Mouse (Mus musculus) hindbrain, embryonic 12.5 days (tissue): Measurements from ENCODE around the gene Pdk1. TPM values are rescaled to one million over a fixed set of nuclear protein-coding genes. Genes with fewer than 3 reads are reported as not detected.
"Not testable (repeated sequence)": the region's sequence is repeated elsewhere in the genome, so short reads cannot be mapped to it uniquely, and the experiment has no call there.

Source experiments
- ATAC-seq: fragments of 200-750 bp; cut with Nextera tagmentation; 2 replicates; pipeline ENCODE4 v1.8.0; 2017; ENCODE audit warnings: moderate TSS enrichment; ENCODE audit not compliant: low FRiP score
- H3K27ac ChIP-seq: fragments of 300-500 bp; sonication (generic); 2 replicates; pipeline ENCODE4 v1.5.1; 2016; ENCODE audit warnings: mild to moderate bottlenecking
- H3K27me3 ChIP-seq: fragments of 300-500 bp; sonication (generic); 2 replicates; pipeline ENCODE4 v1.6.1; 2016; ENCODE audit warnings: mild to moderate bottlenecking
- H3K36me3 ChIP-seq: fragments of 300-500 bp; sonication (generic); 2 replicates; pipeline ENCODE4 v1.6.1; 2016; ENCODE audit warnings: mild to moderate bottlenecking
- H3K4me1 ChIP-seq: fragments of 300-500 bp; sonication (generic); 2 replicates; pipeline ENCODE4 v1.6.1; 2016
- H3K4me2 ChIP-seq: fragments of 300-500 bp; sonication (generic); replicated peaks from 2 replicates; pipeline ENCODE4 v1.6.1; 2016; ENCODE audit warnings: mild to moderate bottlenecking
- H3K4me3 ChIP-seq: fragments of 300-500 bp; sonication (generic); 2 replicates; pipeline ENCODE4 v1.5.1; 2016; ENCODE audit warnings: mild to moderate bottlenecking
- H3K9ac ChIP-seq: fragments of 300-500 bp; sonication (generic); 2 replicates; pipeline ENCODE4 v1.6.1; 2016; ENCODE audit warnings: mild to moderate bottlenecking, moderate library complexity
- H3K9me3 ChIP-seq: fragments of 300-500 bp; sonication (generic); replicated peaks from 2 replicates; pipeline ENCODE4 v1.6.1; 2016; ENCODE audit warnings: mild to moderate bottlenecking
- WGBS: fragments of 180-500 bp; shearing (Covaris S2); methylation state at CpG from one replicate; pipeline ENCODE4 v1.1.7; 2016; 5-methylcytosine and 5-hydroxymethylcytosine counted together
- polyA plus RNA-seq: library from polyadenylated mRNA; unstranded; fragments of >200 nt; fragmentation: Nextera tagmentation; extraction: Ambion mirVana; gene quantifications from 2 replicates; pipeline ENCODE4 v1.2.1, GENCODE M21; 2016

The Pdk1 gene
- 28.9 and 33.4 TPM in 2 replicates for polyA plus RNA-seq

GRCm38 (mm10) chr2:71872801-71873443, at the start of gene Pdk1:
TSS of gene Pdk1 (plus strand) at chr2:71873224.
- Histone ChIP-seq H3K4me1 (0 out of 2 replicates have a peak, but pooled peaks cover 7% of the 10 kb centered on the region), H3K27ac (peak within 1 kb of the TSS; percentile 78), H3K9ac (peak within 1 kb of the TSS; percentile 79), H3K36me3 (no peaks in the 10 kb centered on the region), H3K9me3 (no peaks in the 10 kb centered on the region), H3K27me3 (peaks cover 4% of the 10 kb centered on the region; the same call in 1 of the 2 replicates), H3K4me3 (peak within 1 kb of the TSS; percentile 87), H3K4me2 (peak within 1 kb of the TSS; percentile 82)
- ATAC-seq, result peak; percentile 97
- WGBS, result under 1% methylated on average over 52 of the region's 55 CpGs

DNA sequence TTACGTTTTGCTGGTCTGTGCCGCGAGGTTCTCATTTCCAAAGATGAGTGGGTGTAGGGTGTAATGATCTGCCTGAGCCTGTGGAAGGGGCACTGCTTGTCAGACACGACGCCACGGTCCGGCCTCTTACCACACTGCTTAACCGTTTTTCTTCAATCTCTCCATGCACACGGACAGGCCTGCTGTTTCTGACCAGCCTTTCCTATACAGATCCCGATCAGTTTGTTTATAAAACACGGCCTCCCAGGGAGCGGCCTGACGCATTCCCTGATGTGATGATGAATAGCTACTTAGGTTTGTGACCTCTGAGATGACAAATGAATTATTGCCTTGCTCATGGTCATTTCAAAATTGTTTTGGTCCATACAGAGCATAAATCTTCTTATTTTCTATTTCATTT, 48.9 kb upstream of the Pdk1 start:
- Histone ChIP-seq H3K4me2 (no peak overlapping the region), H3K4me1 (0 out of 2 replicates have a peak, but pooled peaks cover 3% of the 10 kb centered on the region), H3K27ac (no peak overlapping the region), H3K36me3 (no peaks in the 10 kb centered on the region), H3K9ac (no peak overlapping the region), H3K27me3 (no peaks in the 10 kb centered on the region), H3K9me3 (no peaks in the 10 kb centered on the region), H3K4me3 (no peak overlapping the region)
- ATAC-seq, result no peak
- 45% methylated on average over 13 of the region's 13 CpGs for WGBS

GRCm38 (mm10) chr2:71827711-71828110, 45.3 kb upstream of the Pdk1 start:
- no peaks in the 10 kb centered on the region for H3K9me3 ChIP-seq
- H3K4me2 ChIP-seq, result no peak overlapping the region
- H3K9ac ChIP-seq, result no peak overlapping the region
- no peaks in the 10 kb centered on the region for H3K36me3 ChIP-seq
- no peak overlapping the region for H3K4me3 ChIP-seq
- H3K4me1 ChIP-seq, result 0 out of 2 replicates have a peak, but pooled peaks cover 3% of the 10 kb centered on the region
- ATAC-seq, result no peak
- H3K27ac ChIP-seq, result no peak overlapping the region
- no peaks in the 10 kb centered on the region for H3K27me3 ChIP-seq
- WGBS, result 73% methylated on average over 13 of the region's 13 CpGs

DNA sequence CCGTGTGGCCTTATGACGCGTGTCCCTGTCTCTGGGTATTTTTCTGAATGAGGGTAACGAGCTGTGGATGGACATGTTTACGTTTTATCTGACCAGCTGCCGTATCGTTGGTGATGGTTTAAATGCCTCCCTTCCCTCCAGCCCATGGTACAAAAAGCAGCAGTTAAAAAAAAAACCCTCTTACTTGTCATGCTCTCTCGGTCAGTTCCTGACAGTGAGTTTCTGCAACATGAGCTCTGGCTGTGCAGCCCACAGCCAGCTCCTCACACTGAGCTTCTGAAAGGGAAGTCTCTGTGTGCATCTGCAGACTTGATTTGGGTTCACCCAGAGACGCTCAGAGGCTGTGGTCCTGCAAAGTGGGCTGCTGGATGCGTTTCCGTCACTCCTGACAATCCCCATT, 44.1 kb upstream of the Pdk1 start:
- no peaks in the 10 kb centered on the region for H3K9me3 ChIP-seq
- H3K9ac ChIP-seq, result no peak overlapping the region
- no peak overlapping the region for H3K27ac ChIP-seq
- 53% methylated on average over 11 of the region's 11 CpGs for WGBS
- ATAC-seq, result no peak
- H3K36me3 ChIP-seq, result no peaks in the 10 kb centered on the region
- 0 out of 2 replicates have a peak, but pooled peaks cover 3% of the 10 kb centered on the region for H3K4me1 ChIP-seq
- no peaks in the 10 kb centered on the region for H3K27me3 ChIP-seq
- H3K4me2 ChIP-seq, result no peak overlapping the region
- H3K4me3 ChIP-seq, result no peak overlapping the region

DNA sequence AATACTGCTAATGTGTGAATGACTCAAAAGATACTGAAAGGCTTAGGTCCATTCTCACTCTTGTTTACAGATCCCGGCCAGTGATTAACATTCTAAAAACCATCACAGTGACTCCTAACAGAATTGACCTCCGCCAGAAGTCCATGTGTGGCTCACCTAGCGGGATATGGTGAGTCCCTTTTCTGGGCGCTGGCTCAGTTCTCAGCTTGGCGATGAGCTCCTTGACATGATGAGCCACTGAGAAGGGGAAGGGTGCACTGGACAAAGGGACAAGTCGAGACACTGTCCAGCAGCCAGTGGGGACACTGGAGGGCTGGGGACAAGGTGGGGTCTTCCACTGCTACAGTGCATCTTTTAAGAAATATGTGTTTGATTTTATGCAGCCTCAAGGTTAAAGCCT, 39.4 kb upstream of the Pdk1 start:
- Histone ChIP-seq H3K9ac (no peak overlapping the region), H3K4me3 (no peak overlapping the region), H3K4me2 (no peak overlapping the region), H3K9me3 (no peaks in the 10 kb centered on the region), H3K36me3 (no peaks in the 10 kb centered on the region), H3K27me3 (no peaks in the 10 kb centered on the region), H3K4me1 (no peaks in the 10 kb centered on the region), H3K27ac (no peak overlapping the region)
- 87% methylated on average over 6 of the region's 6 CpGs for WGBS
- no peak for ATAC-seq

DNA sequence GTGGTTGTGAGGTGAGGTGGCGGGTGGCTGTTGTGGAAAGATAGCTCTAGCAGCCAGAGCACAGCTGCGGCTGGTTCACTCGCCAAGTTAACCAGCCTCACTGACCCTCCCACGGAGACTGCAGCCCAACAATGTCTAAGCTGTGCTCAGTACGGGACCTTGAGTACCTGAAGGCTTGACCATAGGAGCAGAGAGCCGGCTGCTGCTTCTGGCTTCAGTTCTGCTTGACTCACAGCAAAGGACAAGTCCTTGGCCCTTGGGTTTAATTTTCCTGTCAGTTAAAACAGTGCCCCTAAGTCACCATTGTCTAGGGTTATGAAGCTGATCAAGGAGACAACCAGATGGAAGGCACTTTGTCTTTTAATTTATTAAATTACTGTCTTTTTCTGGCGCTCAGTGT, 38.7 kb upstream of the Pdk1 start:
- 76% methylated on average over 7 of the region's 7 CpGs for WGBS
- ATAC-seq, result no peak
- no peak overlapping the region for H3K9ac ChIP-seq

DNA sequence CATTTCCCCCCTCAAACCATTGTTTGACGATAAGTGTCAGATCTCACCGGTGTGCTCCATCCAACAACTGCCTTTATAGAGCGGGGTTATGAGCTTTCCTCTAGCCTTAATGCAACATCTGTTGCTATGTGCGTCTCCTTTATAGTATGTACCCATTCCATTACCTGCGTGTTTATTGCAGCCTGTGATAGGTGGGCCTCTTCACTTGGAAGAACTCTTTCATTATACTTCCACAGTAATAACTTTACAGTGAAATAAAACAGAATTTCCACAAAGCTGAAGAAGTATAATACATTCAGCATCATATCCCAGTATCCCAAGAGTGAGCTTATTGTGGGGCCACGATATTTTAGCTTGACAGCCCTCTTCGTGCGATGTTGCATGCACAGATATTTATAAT, 37.5 kb upstream of the Pdk1 start:
- Histone ChIP-seq H3K4me2 (no peak overlapping the region), H3K9me3 (no peaks in the 10 kb centered on the region), H3K36me3 (no peaks in the 10 kb centered on the region), H3K4me3 (no peak overlapping the region), H3K27ac (no peak overlapping the region), H3K4me1 (no peaks in the 10 kb centered on the region), H3K27me3 (no peaks in the 10 kb centered on the region), H3K9ac (no peak overlapping the region)
- ATAC-seq, result no peak
- 93% methylated on average over 8 of the region's 8 CpGs for WGBS

More for the DNA sequence above, 38.7 kb upstream of the Pdk1 start:
- Histone ChIP-seq H3K9me3 (no peaks in the 10 kb centered on the region), H3K36me3 (no peaks in the 10 kb centered on the region), H3K4me3 (no peak overlapping the region), H3K4me2 (no peak overlapping the region), H3K27me3 (no peaks in the 10 kb centered on the region), H3K4me1 (no peaks in the 10 kb centered on the region), H3K27ac (no peak overlapping the region)

DNA sequence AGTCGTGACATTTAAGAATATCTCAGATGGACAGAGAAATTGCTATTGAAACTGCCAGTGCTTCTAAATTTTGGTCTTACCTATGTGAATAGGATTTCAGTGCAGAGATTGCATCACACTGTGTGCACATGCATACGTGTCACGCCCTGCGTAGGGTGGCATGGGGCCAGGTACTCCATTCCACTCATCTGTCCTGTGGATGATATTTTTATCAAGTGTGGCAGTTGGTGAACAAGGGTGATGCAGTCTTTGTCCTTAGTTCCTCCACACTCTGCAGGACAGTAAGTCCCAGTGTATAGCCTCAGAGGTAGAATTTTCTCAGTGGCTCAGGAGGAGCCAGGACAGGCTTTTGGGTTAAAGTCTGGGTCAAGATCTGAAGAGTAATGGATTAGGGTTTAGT, 36.8 kb upstream of the Pdk1 start:
- no peaks in the 10 kb centered on the region for H3K36me3 ChIP-seq
- no peaks in the 10 kb centered on the region for H3K27me3 ChIP-seq
- H3K9ac ChIP-seq, result no peak overlapping the region
- no peak overlapping the region for H3K4me3 ChIP-seq
- 88% methylated on average over 4 of the region's 4 CpGs for WGBS
- H3K9me3 ChIP-seq, result no peaks in the 10 kb centered on the region
- H3K4me2 ChIP-seq, result no peak overlapping the region
- no peak overlapping the region for H3K27ac ChIP-seq
- H3K4me1 ChIP-seq, result no peaks in the 10 kb centered on the region
- ATAC-seq, result no peak

GRCm38 (mm10) chr2:71837261-71837660, 35.8 kb upstream of the Pdk1 start:
- Histone ChIP-seq H3K9ac (no peak overlapping the region), H3K4me1 (no peaks in the 10 kb centered on the region), H3K9me3 (no peaks in the 10 kb centered on the region), H3K27ac (no peak overlapping the region), H3K36me3 (no peaks in the 10 kb centered on the region), H3K4me3 (no peak overlapping the region), H3K4me2 (no peak overlapping the region), H3K27me3 (no peaks in the 10 kb centered on the region)
- ATAC-seq, result no peak
- 59% methylated on average over 4 of the region's 4 CpGs for WGBS

- H3K4me2 ChIP-seq, result no peak overlapping the region
- H3K9me3 ChIP-seq, result no peaks in the 10 kb centered on the region
- H3K36me3 ChIP-seq, result no peaks in the 10 kb centered on the region
- H3K4me1 ChIP-seq, result no peaks in the 10 kb centered on the region
- ATAC-seq, result no peak
- no peak overlapping the region for H3K4me3 ChIP-seq
- H3K27ac ChIP-seq, result no peak overlapping the region
- no peak overlapping the region for H3K9ac ChIP-seq
- 37% methylated on average over 6 of the region's 6 CpGs for WGBS
- no peaks in the 10 kb centered on the region for H3K27me3 ChIP-seq
Measured at GRCm38 (mm10) chr2:71837791-71838190, 35.2 kb upstream of the Pdk1 start.

DNA sequence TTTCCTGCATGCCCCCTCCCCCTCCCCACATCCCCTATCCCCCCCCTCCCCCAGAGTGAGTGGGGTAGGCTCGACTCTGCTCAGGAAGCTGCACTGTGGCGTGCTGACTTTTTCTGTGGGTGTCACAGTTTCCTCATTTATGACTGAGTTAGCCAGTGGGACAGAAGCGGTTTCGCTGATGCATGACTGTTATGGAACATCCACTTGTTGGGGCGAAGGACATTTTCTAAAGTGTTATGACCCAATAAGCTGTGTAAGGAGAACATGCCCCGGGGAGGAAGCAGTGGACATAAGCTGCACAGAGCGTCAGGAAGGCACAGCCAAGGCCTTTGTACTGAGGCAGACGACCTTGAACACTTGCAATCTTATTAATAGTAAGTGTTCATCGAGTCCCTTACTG, 29.7 kb upstream of the Pdk1 start:
- no peaks in the 10 kb centered on the region for H3K27me3 ChIP-seq
- H3K27ac ChIP-seq, result no peak overlapping the region
- no peak overlapping the region for H3K9ac ChIP-seq
- WGBS, result 84% methylated on average over 9 of the region's 9 CpGs
- H3K4me3 ChIP-seq, result no peak overlapping the region
- no peak overlapping the region for H3K4me2 ChIP-seq
- no peaks in the 10 kb centered on the region for H3K36me3 ChIP-seq
- no peak for ATAC-seq
- H3K4me1 ChIP-seq, result no peaks in the 10 kb centered on the region
- H3K9me3 ChIP-seq, result no peaks in the 10 kb centered on the region

DNA sequence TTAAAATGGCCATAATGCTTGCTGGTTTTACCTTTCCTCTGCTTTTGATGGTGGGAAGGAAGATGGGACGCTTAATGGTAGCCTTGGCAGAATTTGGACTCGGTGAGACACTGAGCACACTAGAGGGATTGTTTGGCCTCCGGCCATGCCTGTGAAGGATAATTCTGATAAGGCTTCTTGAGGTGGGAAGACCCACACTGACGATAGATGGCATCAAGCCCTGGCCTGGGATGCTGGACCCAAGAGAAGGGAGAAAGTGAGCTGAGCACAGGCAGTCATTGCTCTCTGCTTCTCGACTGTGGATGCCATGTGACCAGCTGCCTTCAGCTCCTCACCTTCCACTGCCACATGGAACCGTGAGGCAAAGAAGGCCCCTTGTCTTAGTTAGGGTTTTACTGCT, 28.1 kb upstream of the Pdk1 start:
- WGBS, result 93% methylated on average over 6 of the region's 6 CpGs
- Histone ChIP-seq H3K27ac (no peak overlapping the region), H3K9ac (no peak overlapping the region), H3K9me3 (no peaks in the 10 kb centered on the region), H3K4me3 (no peak overlapping the region), H3K4me1 (no peaks in the 10 kb centered on the region), H3K36me3 (no peaks in the 10 kb centered on the region), H3K4me2 (no peak overlapping the region), H3K27me3 (no peaks in the 10 kb centered on the region)
- no peak for ATAC-seq

GRCm38 (mm10) chr2:71852161-71852560, 20.9 kb upstream of the Pdk1 start:
- ATAC-seq, H3K27me3 ChIP-seq, H3K9ac ChIP-seq, H3K4me3 ChIP-seq, H3K27ac ChIP-seq, H3K4me1 ChIP-seq, H3K9me3 ChIP-seq, H3K36me3 ChIP-seq, H3K4me2 ChIP-seq: not testable (repeated sequence)
- 2% methylated on average over 7 of the region's 8 CpGs for WGBS
